Mouse (Mus musculus) heart, embryonic 13.5 days (tissue): ENCODE measurements around the gene Spata17. TPM values are rescaled to one million over a fixed set of nuclear protein-coding genes. Genes with fewer than 3 reads are reported as not detected.
"Not testable (repeated sequence)": the region's sequence is repeated elsewhere in the genome, so short reads cannot be mapped to it uniquely, and the experiment has no call there.

Experiments
- ATAC-seq: fragments of 200-750 bp; cut with Nextera tagmentation; 2 replicates; pipeline ENCODE4 v1.8.0; 2017; ENCODE audit warnings: moderate TSS enrichment; ENCODE audit not compliant: insufficient number of reproducible peaks, low FRiP score, low TSS enrichment; ENCODE audit errors: extremely low read depth
- H3K27ac ChIP-seq: fragments of 300-500 bp; sonication (generic); replicated peaks from 2 replicates; pipeline ENCODE4 v1.5.1; 2015; ENCODE audit warnings: moderate library complexity, mild to moderate bottlenecking, inconsistent platforms
- H3K27me3 ChIP-seq: fragments of 300-500 bp; sonication (generic); replicated peaks from 2 replicates; pipeline ENCODE4 v1.6.1; 2015; ENCODE audit warnings: mild to moderate bottlenecking, inconsistent platforms
- H3K36me3 ChIP-seq: fragments of 300-500 bp; sonication (generic); 2 replicates; pipeline ENCODE4 v1.6.1; 2015; ENCODE audit warnings: mild to moderate bottlenecking, inconsistent platforms
- H3K4me1 ChIP-seq: fragments of 300-500 bp; sonication (generic); 2 replicates; pipeline ENCODE4 v1.6.1; 2015; ENCODE audit warnings: inconsistent platforms
- H3K4me2 ChIP-seq: fragments of 300-500 bp; sonication (generic); 2 replicates; pipeline ENCODE4 v1.6.1; 2015; ENCODE audit warnings: inconsistent platforms, mild to moderate bottlenecking, moderate library complexity
- H3K4me3 ChIP-seq: fragments of 300-500 bp; sonication (generic); 2 replicates; pipeline ENCODE4 v1.5.1; 2015; ENCODE audit warnings: moderate library complexity, mild to moderate bottlenecking, inconsistent platforms
- H3K9ac ChIP-seq: fragments of 300-500 bp; sonication (generic); 2 replicates; pipeline ENCODE4 v1.6.1; 2015; ENCODE audit warnings: inconsistent platforms, mild to moderate bottlenecking, moderate library complexity
- H3K9me3 ChIP-seq: fragments of 300-500 bp; sonication (generic); 2 replicates; pipeline ENCODE4 v1.6.1; 2016; ENCODE audit warnings: inconsistent platforms
- WGBS: fragments of 180-500 bp; shearing (Covaris S2); methylation state at CpG from one replicate; pipeline ENCODE4 v1.1.7; 2015; ENCODE audit warnings: mixed read lengths; 5-methylcytosine and 5-hydroxymethylcytosine counted together
- polyA plus RNA-seq: library from polyadenylated mRNA; unstranded; fragments of >200 nt; fragmentation: Nextera tagmentation; extraction: Ambion mirVana; gene quantifications from 2 replicates; pipeline ENCODE4 v1.2.1, GENCODE M21; 2015

Gene Spata17
- polyA plus RNA-seq, 1 experiment from 2014 or later, result 0.57 TPM

DNA sequence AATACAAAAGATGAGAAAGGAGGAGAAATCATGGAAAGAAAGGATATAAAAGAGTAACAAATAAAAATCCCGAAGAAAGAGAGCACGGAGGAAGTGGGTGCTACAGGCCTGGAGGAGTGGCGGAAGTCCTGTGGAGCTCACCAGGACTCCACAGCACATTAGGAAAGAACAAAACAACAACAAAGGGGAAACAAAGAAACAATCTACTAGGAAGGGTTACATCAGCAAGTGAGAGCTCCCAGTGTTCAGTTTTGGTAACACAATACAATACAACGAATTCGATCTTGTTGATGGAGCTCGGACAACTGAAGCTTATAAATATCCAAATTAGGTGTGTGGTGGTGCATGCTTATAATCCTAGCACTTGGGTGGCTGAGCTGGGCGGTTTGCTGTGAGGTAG, 45.6 kb downstream of the Spata17 start:
- Histone ChIP-seq H3K4me1 (no peaks in the 10 kb centered on the region), H3K9me3 (no peaks in the 10 kb centered on the region), H3K27me3 (no peaks in the 10 kb centered on the region), H3K9ac (no peak overlapping the region), H3K27ac (no peak overlapping the region), H3K4me2 (no peak overlapping the region), H3K36me3 (no peaks in the 10 kb centered on the region), H3K4me3 (no peak overlapping the region)
- ATAC-seq, result no peak
- 70% methylated on average over 7 of the region's 7 CpGs for WGBS

DNA sequence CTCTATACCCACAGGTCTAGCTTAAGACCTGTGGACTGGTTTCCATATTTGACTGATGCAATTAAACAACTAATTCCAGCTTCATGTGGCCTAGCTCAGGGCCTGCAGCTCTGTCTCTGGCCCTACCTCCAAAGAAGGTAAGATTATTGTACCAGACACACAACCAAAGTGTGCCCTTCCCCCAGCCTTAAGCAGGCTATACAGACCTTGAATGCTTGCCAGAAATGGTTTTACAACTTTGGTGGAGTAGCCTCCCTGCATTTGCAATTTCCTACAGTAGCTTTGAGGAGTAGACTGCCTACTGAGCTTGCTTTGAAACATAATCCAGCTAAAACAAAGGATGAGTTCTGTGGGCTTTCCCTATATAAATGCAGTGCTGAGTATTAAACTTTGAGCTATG, 51.7 kb downstream of the Spata17 start:
- H3K9me3 ChIP-seq, result no peaks in the 10 kb centered on the region
- no peak for ATAC-seq

DNA sequence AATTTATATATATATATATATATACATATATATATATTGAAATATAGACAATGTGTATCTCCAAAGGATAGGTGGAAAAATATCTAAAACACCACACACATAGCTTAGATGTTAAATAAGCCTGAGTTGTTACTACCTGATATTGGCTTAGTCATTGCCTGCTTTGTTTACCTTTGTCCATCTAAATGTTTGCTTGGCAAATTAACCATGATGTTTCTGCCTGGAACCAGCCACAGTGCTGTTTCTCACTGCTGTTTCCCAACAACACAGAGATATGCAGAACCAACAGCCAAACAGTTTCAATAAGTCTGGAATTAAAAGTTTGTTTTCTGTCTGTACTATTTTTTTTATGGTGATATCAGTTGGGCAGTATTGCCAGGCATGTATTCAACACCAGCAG, 59.6 kb downstream of the Spata17 start:
- Histone ChIP-seq H3K27ac (no peak overlapping the region), H3K4me1 (no peaks in the 10 kb centered on the region), H3K9ac (no peak overlapping the region), H3K9me3 (no peaks in the 10 kb centered on the region), H3K36me3 (no peaks in the 10 kb centered on the region), H3K27me3 (no peaks in the 10 kb centered on the region), H3K4me2 (no peak overlapping the region), H3K4me3 (no peak overlapping the region)
- ATAC-seq, result no peak

More for the DNA sequence above, 51.7 kb downstream of the Spata17 start:
- no peaks in the 10 kb centered on the region for H3K27me3 ChIP-seq
- no peak overlapping the region for H3K4me3 ChIP-seq
- H3K4me1 ChIP-seq, result no peaks in the 10 kb centered on the region
- H3K27ac ChIP-seq, result no peak overlapping the region
- H3K9ac ChIP-seq, result no peak overlapping the region
- H3K36me3 ChIP-seq, result no peaks in the 10 kb centered on the region
- no peak overlapping the region for H3K4me2 ChIP-seq

DNA sequence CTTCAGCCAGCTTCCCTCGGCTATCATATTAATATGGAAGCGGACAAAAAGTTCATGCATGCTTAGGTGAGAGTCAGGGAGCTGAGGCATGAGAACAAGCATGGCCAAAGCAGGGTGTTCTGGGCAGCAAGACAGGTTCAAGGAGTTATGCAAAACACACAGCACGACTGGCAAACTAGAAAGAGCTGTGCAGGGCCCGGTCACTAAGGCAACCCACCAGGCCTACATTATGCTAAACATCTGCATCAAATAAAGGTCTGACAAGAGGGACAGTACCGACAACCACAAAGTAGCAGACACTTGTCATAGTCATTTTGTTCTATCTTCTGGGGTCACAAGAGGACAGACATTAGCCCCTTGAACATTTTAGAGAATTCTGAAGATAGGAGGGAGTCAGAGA, 61.6 kb downstream of the Spata17 start:
- no peak overlapping the region for H3K4me3 ChIP-seq
- no peak overlapping the region for H3K4me2 ChIP-seq
- 68% methylated on average over 5 of the region's 5 CpGs for WGBS
- H3K4me1 ChIP-seq, result no peaks in the 10 kb centered on the region
- H3K9me3 ChIP-seq, result no peaks in the 10 kb centered on the region
- no peak overlapping the region for H3K9ac ChIP-seq
- ATAC-seq, result no peak
- H3K27me3 ChIP-seq, result no peaks in the 10 kb centered on the region
- H3K36me3 ChIP-seq, result no peaks in the 10 kb centered on the region
- H3K27ac ChIP-seq, result no peak overlapping the region

DNA sequence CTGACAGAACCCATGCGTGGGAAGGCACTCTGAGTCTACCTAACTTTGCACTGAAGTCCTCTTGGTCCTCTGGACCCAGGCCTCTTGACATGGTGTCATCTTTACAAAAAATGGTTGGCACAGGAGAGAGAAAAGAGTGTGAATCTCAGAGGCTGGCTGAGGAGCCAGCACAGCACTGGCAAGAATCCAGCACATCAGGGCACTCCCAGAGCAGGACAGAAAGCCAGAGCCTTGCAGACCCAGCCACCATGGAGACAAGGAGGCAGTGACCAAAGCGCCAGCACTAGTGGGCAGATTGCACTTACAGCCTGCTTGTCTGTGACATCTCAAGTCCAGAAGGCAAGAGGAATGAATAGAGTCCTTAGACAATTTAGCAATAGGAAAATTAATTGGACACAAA, 62.7 kb downstream of the Spata17 start:
- H3K36me3 ChIP-seq, result no peaks in the 10 kb centered on the region
- no peak overlapping the region for H3K9ac ChIP-seq
- no peak overlapping the region for H3K27ac ChIP-seq
- no peaks in the 10 kb centered on the region for H3K9me3 ChIP-seq
- no peaks in the 10 kb centered on the region for H3K4me1 ChIP-seq
- 75% methylated on average over 2 of the region's 2 CpGs for WGBS
- no peak overlapping the region for H3K4me2 ChIP-seq
- H3K4me3 ChIP-seq, result no peak overlapping the region
- no peak for ATAC-seq
- no peaks in the 10 kb centered on the region for H3K27me3 ChIP-seq

DNA sequence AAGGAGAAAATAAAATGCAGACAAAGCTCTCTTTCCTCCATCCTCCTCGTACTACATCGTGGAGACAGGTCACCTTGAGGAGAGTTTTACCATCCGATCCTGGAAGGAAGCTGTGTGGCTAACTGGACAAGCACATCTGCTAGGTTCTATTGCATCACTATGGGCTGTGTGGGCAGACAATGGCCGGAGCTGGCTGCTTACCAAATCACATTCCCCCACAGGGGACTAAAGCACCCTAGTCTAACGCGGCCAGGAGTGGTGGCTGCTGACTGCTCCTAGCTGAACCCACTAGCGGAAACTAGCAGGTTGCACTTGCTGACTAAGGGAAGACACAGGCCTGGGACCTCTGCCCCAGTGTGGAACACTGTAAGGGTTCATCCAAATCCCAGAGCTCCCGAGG, 72.3 kb downstream of the Spata17 start:
- Histone ChIP-seq H3K4me1 (peaks cover 3% of the 10 kb centered on the region; the same call in 1 of the 2 replicates), H3K27me3 (no peaks in the 10 kb centered on the region), H3K9ac (no peak overlapping the region), H3K9me3 (no peaks in the 10 kb centered on the region), H3K4me3 (no peak overlapping the region), H3K4me2 (no peak overlapping the region), H3K27ac (no peak overlapping the region), H3K36me3 (no peaks in the 10 kb centered on the region)
- WGBS, result 60% methylated on average over 8 of the region's 8 CpGs
- ATAC-seq, result no peak

DNA sequence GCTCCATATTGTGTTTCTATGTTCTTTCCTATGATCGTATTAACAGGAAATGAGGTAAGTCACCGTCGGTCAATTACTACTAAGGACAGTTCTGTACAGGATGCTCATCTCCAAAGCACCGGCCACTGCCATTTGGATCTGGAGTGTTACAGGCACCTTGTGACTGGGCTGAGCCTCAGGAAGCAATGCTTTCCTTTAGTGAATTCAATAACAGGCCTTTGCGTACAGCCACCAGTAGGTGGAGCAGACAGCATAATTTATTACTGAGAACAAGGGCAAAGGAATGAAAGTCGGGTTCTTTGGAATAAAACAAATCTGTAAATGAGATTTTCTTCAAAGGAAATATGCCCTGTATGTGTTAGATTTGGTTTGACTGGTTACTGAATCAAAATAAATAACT, 77.8 kb downstream of the Spata17 start:
- WGBS, result 28% methylated on average over 6 of the region's 6 CpGs
- peaks cover 6% of the 10 kb centered on the region for H3K4me1 ChIP-seq
- no peaks in the 10 kb centered on the region for H3K27me3 ChIP-seq
- no peak for ATAC-seq
- no peak overlapping the region for H3K4me3 ChIP-seq
- no peak overlapping the region for H3K4me2 ChIP-seq
- no peaks in the 10 kb centered on the region for H3K36me3 ChIP-seq
- no peak overlapping the region for H3K27ac ChIP-seq
- no peak overlapping the region for H3K9ac ChIP-seq
- no peaks in the 10 kb centered on the region for H3K9me3 ChIP-seq

DNA sequence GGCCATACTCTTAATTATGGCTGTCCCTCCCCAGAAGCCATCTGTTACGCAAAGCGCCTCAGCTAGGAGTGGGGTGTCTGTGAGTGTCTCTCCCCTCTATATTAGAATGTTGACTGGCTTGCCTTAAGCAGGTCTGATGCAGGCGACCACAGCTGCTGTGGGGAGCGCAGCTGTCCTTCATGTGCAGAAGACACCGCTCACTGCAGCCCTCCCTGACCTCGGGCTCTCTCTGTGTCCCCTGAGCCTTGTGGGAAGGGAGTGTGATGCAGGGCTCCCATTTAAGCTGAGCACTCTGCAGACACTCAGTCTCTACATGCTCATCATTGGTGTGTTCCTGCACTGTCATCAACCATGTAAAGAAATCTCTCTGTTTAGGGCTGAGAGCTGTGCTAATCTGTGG, 79.4 kb downstream of the Spata17 start:
- WGBS, result 81% methylated on average over 6 of the region's 6 CpGs
- ATAC-seq, result no peak
- H3K9ac ChIP-seq, result no peak overlapping the region
- H3K27me3 ChIP-seq, result no peaks in the 10 kb centered on the region
- H3K4me2 ChIP-seq, result no peak overlapping the region
- no peaks in the 10 kb centered on the region for H3K9me3 ChIP-seq
- H3K4me3 ChIP-seq, result no peak overlapping the region
- no peak overlapping the region for H3K27ac ChIP-seq
- no peaks in the 10 kb centered on the region for H3K36me3 ChIP-seq
- peaks cover 6% of the 10 kb centered on the region for H3K4me1 ChIP-seq

DNA sequence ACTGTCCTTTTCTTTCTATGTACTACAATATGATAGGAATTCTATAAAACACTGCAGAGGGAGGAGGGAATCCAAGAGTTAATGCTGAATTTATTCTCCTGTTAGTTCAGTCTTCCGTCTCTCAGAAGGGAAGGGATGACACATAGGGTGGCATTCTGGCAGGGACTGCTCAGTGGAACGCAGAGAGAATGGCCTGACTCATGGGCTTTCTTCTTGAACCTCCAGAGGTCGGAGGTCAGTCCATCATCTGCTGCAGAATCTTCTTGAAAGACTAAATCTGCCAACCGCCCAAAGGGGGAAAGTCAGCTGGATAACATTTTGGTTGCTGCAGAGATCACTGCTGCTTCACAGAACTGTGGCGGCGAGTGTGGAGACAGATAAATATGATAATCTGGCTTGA, 81.4 kb downstream of the Spata17 start:
- no peaks in the 10 kb centered on the region for H3K36me3 ChIP-seq
- no peaks in the 10 kb centered on the region for H3K9me3 ChIP-seq
- ATAC-seq, result no peak
- H3K4me1 ChIP-seq, result peaks cover 6% of the 10 kb centered on the region
- 71% methylated on average over 6 of the region's 6 CpGs for WGBS
- H3K27me3 ChIP-seq, result no peaks in the 10 kb centered on the region
- H3K27ac ChIP-seq, result no peak overlapping the region
- no peak overlapping the region for H3K4me3 ChIP-seq
- H3K9ac ChIP-seq, result no peak overlapping the region
- H3K4me2 ChIP-seq, result no peak overlapping the region

DNA sequence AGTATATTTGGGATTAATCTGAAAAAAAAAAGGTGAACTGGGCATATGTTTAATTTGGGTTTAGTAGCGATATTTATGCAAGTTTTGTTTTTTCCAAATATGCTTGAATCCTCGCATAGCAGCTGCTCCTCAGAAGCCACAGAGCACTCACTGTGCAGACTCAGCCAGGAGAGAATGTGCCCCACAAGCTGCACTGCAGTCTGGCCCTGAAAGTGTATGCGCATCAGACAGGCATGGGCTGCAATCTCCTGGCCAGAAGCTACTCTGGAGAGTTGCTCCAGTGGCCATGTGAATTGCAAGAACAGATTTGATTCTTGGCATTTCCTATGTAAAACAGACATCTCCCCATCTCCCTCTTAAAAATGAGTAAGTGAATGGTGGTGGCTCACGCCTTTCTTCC, 82.9 kb downstream of the Spata17 start:
- Histone ChIP-seq H3K9ac (no peak overlapping the region), H3K27ac (no peak overlapping the region), H3K4me2 (no peak overlapping the region), H3K27me3 (no peaks in the 10 kb centered on the region), H3K4me1 (peaks cover 6% of the 10 kb centered on the region), H3K9me3 (no peaks in the 10 kb centered on the region), H3K4me3 (no peak overlapping the region), H3K36me3 (no peaks in the 10 kb centered on the region)
- no peak for ATAC-seq
- 85% methylated on average over 4 of the region's 4 CpGs for WGBS

DNA sequence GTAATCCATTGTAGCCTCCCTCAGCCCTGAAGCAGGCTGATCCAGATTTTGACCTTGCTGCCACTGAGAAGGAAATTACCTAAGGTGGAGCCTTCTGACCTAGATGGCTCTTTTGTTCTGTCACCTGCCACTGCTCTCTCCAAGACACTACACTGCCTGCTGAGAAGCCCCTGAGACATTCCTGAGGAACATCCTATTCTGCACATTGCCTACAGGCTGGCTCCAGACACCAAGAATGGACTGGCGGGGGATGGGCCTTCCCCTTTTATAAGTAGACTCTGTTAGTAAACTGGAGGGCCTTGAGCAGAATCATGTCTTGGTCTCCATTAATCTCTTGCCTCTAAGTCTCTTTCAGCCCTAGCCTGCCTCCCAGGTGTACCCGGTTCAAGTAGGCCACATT, 87.7 kb downstream of the Spata17 start:
- H3K36me3 ChIP-seq, ATAC-seq, H3K9ac ChIP-seq, H3K4me2 ChIP-seq, H3K27me3 ChIP-seq, H3K9me3 ChIP-seq, H3K4me3 ChIP-seq, H3K27ac ChIP-seq: not testable (repeated sequence)
- WGBS, result 83% methylated on average over 2 of the region's 2 CpGs
- peaks cover 17% of the 10 kb centered on the region for H3K4me1 ChIP-seq

DNA sequence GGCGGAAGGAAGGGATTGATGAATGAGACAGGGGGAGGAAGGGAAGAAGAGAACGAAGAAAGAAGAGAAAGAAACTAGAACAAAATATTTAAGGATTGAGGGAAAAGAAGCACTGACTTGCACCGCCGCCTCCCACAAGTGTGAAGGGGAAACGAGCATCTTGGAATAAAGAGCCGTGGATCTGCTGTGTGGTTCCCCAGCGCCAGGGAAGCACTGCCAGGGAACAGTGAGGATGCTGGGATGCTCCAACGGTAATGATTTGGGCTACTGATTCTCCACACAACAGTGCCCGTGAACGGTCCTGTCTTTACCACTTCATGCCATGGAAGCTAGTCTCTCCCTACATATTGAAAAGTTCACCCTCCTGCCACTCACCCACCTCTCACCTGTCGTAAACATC, 89.5 kb downstream of the Spata17 start:
- 60% methylated on average over 11 of the region's 11 CpGs for WGBS

DNA sequence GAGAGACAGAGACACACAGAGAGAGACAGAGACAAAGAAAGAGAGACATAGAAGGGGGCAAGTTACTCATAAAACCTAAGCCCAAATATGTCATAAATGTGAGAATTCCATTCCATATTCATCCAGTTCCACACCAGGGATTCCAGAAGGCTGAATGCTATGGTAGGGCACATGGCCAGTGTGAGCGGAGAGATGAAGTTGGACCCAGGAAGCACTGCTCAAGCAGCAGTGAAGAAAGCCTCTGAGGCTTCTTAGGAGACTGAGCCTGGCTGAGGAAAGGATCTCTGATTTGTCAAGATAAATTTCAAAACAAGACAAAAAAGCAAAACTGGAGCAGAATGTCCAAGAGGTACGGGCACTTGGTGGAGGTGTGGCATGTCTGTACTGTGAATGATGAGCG, 90.3 kb downstream of the Spata17 start:
- WGBS, result 64% methylated on average over 3 of the region's 3 CpGs
- no peaks in the 10 kb centered on the region for H3K36me3 ChIP-seq
- no peaks in the 10 kb centered on the region for H3K9me3 ChIP-seq
- H3K4me3 ChIP-seq, result no peak overlapping the region
- H3K4me2 ChIP-seq, result no peak overlapping the region
- H3K4me1 ChIP-seq, result peaks cover 17% of the 10 kb centered on the region
- H3K27me3 ChIP-seq, result no peaks in the 10 kb centered on the region
- H3K27ac ChIP-seq, result no peak overlapping the region
- no peak for ATAC-seq
- H3K9ac ChIP-seq, result no peak overlapping the region

More for the DNA sequence above, 89.5 kb downstream of the Spata17 start:
- peaks cover 17% of the 10 kb centered on the region for H3K4me1 ChIP-seq
- ATAC-seq, result no peak
- no peak overlapping the region for H3K27ac ChIP-seq
- no peaks in the 10 kb centered on the region for H3K9me3 ChIP-seq
- no peak overlapping the region for H3K4me3 ChIP-seq
- H3K27me3 ChIP-seq, result no peaks in the 10 kb centered on the region
- no peak overlapping the region for H3K9ac ChIP-seq
- no peaks in the 10 kb centered on the region for H3K36me3 ChIP-seq
- 0 out of 2 replicates have a peak overlapping the region, but pooled peaks have one; percentile 20 for H3K4me2 ChIP-seq
